Mouse (Mus musculus) small intestine, adult 2 months (tissue): ENCODE measurements around the gene Ugt1a9.

Experiments
- CTCF ChIP-seq: fragments of 200-500 bp; IDR thresholded peaks from 2 replicates; pipeline ENCODE4 v1.5.1; 2012; ENCODE audit warnings: low read depth, mild to moderate bottlenecking, control low read depth, inconsistent platforms, low read length, moderate library complexity, mixed read lengths; ENCODE audit not compliant: insufficient replicate concordance, insufficient read length; ENCODE audit errors: extremely low read depth
- POLR2A ChIP-seq: fragments of 200-500 bp; IDR thresholded peaks from 2 replicates; pipeline ENCODE4 v1.6.1; 2012; ENCODE audit warnings: low read depth, mild to moderate bottlenecking, control low read depth, inconsistent platforms, low read length, moderate library complexity

GRCm38 (mm10) chr1:88165711-88166110, 95.1 kb downstream of the Ugt1a9 start, which contains the start of gene Ugt1a5:
- no peak for TF ChIP-seq POLR2A
- no peak for TF ChIP-seq CTCF
